Mouse (Mus musculus) spleen, postnatal 10 days (tissue): Measurements from ENCODE around the gene Gm7954.
"Not testable (repeated sequence)": the region's sequence is repeated elsewhere in the genome, so short reads cannot be mapped to it uniquely, and the experiment has no call there.

Experiments
- DNase-seq, 2 experiments: peaks; one replicate each; pipeline ENCODE4 v3.0.0; 2021 to 2022; ENCODE audit warnings: low spot score in 2 of 2

Gene Gm7954

GRCm38 (mm10) chr14:41453418-41453817, at the start of gene Gm7954:
Gene Gm7954, minus strand, starts transcription at chr14:41453518.
- DNase-seq: not testable (repeated sequence)

- DNase-seq: not testable (repeated sequence)
These were observed 36.1 kb upstream of the Gm7954 start, which contains the start of gene Gm3486 for GRCm38 (mm10) chr14:41489385-41489784. Gene Gm3486, minus strand, starts transcription at chr14:41489485.

GRCm38 (mm10) chr14:41425393-41426075, 27.8 kb downstream of the Gm7954 start:
- not testable (repeated sequence) for DNase-seq

- not testable (repeated sequence) for DNase-seq
These were observed 28.6 kb downstream of the Gm7954 start for GRCm38 (mm10) chr14:41424694-41425093.

- DNase-seq: not testable (repeated sequence)
These were observed 45.1 kb downstream of the Gm7954 start, which contains the start of gene Gm6482 for GRCm38 (mm10) chr14:41408181-41408580. Gene Gm6482, minus strand, starts transcription at chr14:41408281.
